In genomic region chr2:28909186-28909817, GRCm38 (mm10) we compare ENCODE assay signal across 7 mouse cellular contexts. TPM values are rescaled to one million over a fixed set of nuclear protein-coding genes. Genes with fewer than 3 reads are reported as not detected.
A peak's percentile ranks its signal among the peaks of the same experiment; 100 is the strongest.
DNase-seq lines count a peak whose midpoint lies in the region; ATAC-seq and TF ChIP-seq lines count a peak whose summit lies in the region.

No protein-coding gene starts in this region.

- TF ChIP-seq CTCF in hindbrain, postnatal 0 days (IDR thresholded peaks at IDR 0.05; ENCODE audit: low read depth) = no peak

- intact Hi-C loops in gastrocnemius, postnatal 14 days (cut with DNase I; ENCODE audit: low total_unique reads) = no loop called here

- peaks cover 72% of the 10 kb centered on the region for H3K27me3 ChIP-seq in kidney, embryonic 14.5 days (ENCODE audit: control insufficient read depth, insufficient read depth, low read length)
- peaks cover 84% of the 10 kb centered on the region for H3K27me3 ChIP-seq in embryonic facial prominence, embryonic 15.5 days
- peaks cover 37% of the 10 kb centered on the region for H3K27me3 ChIP-seq in hindbrain, postnatal 0 days (ENCODE audit: insufficient read depth, low read length)

- no peak overlapping the region for H3K27ac ChIP-seq in kidney, embryonic 14.5 days (ENCODE audit: low read depth, low read length)
- H3K27ac ChIP-seq in embryonic facial prominence, embryonic 15.5 days (replicated peaks) = no peak overlapping the region
- peak overlapping the region; percentile 68 for H3K27ac ChIP-seq in hindbrain, postnatal 0 days

- peaks cover 6% of the 10 kb centered on the region for H3K36me3 ChIP-seq in kidney, embryonic 14.5 days (ENCODE audit: control insufficient read depth, insufficient read depth, low read length)
- peaks cover 13% of the 10 kb centered on the region; the same call in 1 of the 2 replicates for H3K36me3 ChIP-seq in embryonic facial prominence, embryonic 15.5 days
- H3K36me3 ChIP-seq in hindbrain, postnatal 0 days (ENCODE audit: insufficient read depth, low read length) = no peaks in the 10 kb centered on the region

- H3K4me3 ChIP-seq in kidney, embryonic 14.5 days (ENCODE audit: low read length) = 0 out of 2 replicates have a peak overlapping the region, but pooled peaks have one; percentile 5
- peak overlapping the region; percentile 11; the same call in 1 of the 2 replicates for H3K4me3 ChIP-seq in embryonic facial prominence, embryonic 15.5 days (replicated peaks)
- H3K4me3 ChIP-seq in hindbrain, postnatal 0 days (ENCODE audit: low read length) = peak overlapping the region; percentile 44

- peaks cover 12% of the 10 kb centered on the region for H3K4me1 ChIP-seq in kidney, embryonic 14.5 days (ENCODE audit: control insufficient read depth, insufficient read depth, low read length)
- peaks cover 26% of the 10 kb centered on the region for H3K4me1 ChIP-seq in embryonic facial prominence, embryonic 15.5 days
- H3K4me1 ChIP-seq in hindbrain, postnatal 0 days (ENCODE audit: insufficient read depth, low read length) = 0 out of 2 replicates have a peak, but pooled peaks cover 7% of the 10 kb centered on the region

- no peaks in the 10 kb centered on the region for H3K9me3 ChIP-seq in kidney, embryonic 14.5 days (ENCODE audit: control insufficient read depth, low read length)
- no peaks in the 10 kb centered on the region for H3K9me3 ChIP-seq in embryonic facial prominence, embryonic 15.5 days (replicated peaks)
- no peaks in the 10 kb centered on the region for H3K9me3 ChIP-seq in hindbrain, postnatal 0 days (ENCODE audit: low read length)

- WGBS in kidney, embryonic 14.5 days = under 1% methylated on average over 41 of the region's 41 CpGs
- under 1% methylated on average over 41 of the region's 41 CpGs for WGBS in embryonic facial prominence, embryonic 15.5 days
- whole genome bisulfite sequencing in hindbrain, postnatal 0 days = 2% methylated on average over 36 of the region's 41 CpGs

- no peak overlapping the region for H3K9ac ChIP-seq in kidney, embryonic 14.5 days (ENCODE audit: low read depth, low read length)
- no peak overlapping the region for H3K9ac ChIP-seq in embryonic facial prominence, embryonic 15.5 days
- peak overlapping the region; percentile 56 for H3K9ac ChIP-seq in hindbrain, postnatal 0 days (replicated peaks; ENCODE audit: low read length)

- DNase-seq in kidney, adult 11 months = no peak
- no peak for DNase-seq in hindbrain, postnatal 0 days (ENCODE audit: low spot score)
- peak; percentile 52 for DNase-seq in neural tube, embryonic 10.5 days (ENCODE audit: extremely low spot score, low spot score)
- no peak for DNase-seq in gastrocnemius, postnatal 14 days
- DNase-seq in cerebellum, postnatal 36 days = no peak

- ATAC-seq in kidney, embryonic 14.5 days (ENCODE audit: low FRiP score, low TSS enrichment) = 0 out of 2 replicates have a peak, but pooled peaks have one; percentile 50
- ATAC-seq in embryonic facial prominence, embryonic 15.5 days (ENCODE audit: insufficient number of reproducible peaks, low FRiP score, low TSS enrichment, low read depth) = no peak; the same call in 1 of the 2 replicates
- peak; percentile 30; the same call in 1 of the 2 replicates for ATAC-seq in hindbrain, postnatal 0 days

- no peak overlapping the region for H3K4me2 ChIP-seq in kidney, embryonic 14.5 days (replicated peaks; ENCODE audit: low read depth, low read length)
- no peak overlapping the region for H3K4me2 ChIP-seq in embryonic facial prominence, embryonic 15.5 days (replicated peaks)
- H3K4me2 ChIP-seq in hindbrain, postnatal 0 days (ENCODE audit: low read depth, low read length) = peak overlapping the region; percentile 52

RNA-seq across cellular contexts. Expression of gene Barhl1, which starts 7.2 kb away (rescaled TPM):
- polyA plus RNA-seq in kidney, embryonic 14.5 days (2014; fragmentation: Nextera tagmentation; extraction: Ambion mirVana) = not detected in 2 replicates
- 0.07 TPM in 1 of 2 replicates, not detected in the other for polyA plus RNA-seq in embryonic facial prominence, embryonic 15.5 days (2015; fragmentation: Nextera tagmentation; extraction: Ambion mirVana)
- 43.0 and 50.7 TPM in 2 replicates for total RNA-seq in hindbrain, postnatal 0 days (2014; rRNA removed)
- 51.1 and 52.1 TPM in 2 replicates for polyA plus RNA-seq in hindbrain, postnatal 0 days (2015; fragmentation: Nextera tagmentation; extraction: Ambion mirVana)
- total RNA-seq in gastrocnemius, postnatal 14 days (2021) = not detected

Comparison
In these comparisons a context has a peak if more than half of its experiments do, and no peak if none do; other contexts are left out.
1. RNA of gene Barhl1, which starts 7.2 kb away (polyA plus RNA-seq): 51.1 to 52.1 TPM in hindbrain, postnatal 0 days; not detected in kidney, embryonic 14.5 days and 0.07 TPM in embryonic facial prominence, embryonic 15.5 days; every median in the first group is over 10 times any median in the second.
2. Peak in every context shown above with its lines, with median percentiles within 50 percentile points of each other: H3K4me3 ChIP-seq.